Mouse (Mus musculus): ENCODE results near the gene Smtn. TPM values are rescaled to one million over a fixed set of nuclear protein-coding genes. Genes with fewer than 3 reads are reported as not detected.

The Smtn gene
- polyA plus RNA-seq, 1 experiment from 2014 or later, result 79.5 TPM

GRCm38 (mm10) chr11:3572181-3572580 lies 31.8 kb upstream of the Smtn start:
- ATAC-seq (ENCODE audit: extremely low read depth, insufficient number of reproducible peaks, low FRiP score, low TSS enrichment), result no peak
- 76% methylated on average over 6 of the region's 6 CpGs for WGBS
- Histone ChIP-seq H3K27me3 (replicated peaks) (no peaks in the 10 kb centered on the region), H3K9ac (no peak overlapping the region), H3K4me2 (no peak overlapping the region), H3K4me3 (no peak overlapping the region), H3K4me1 (peaks cover 29% of the 10 kb centered on the region), H3K9me3 (no peaks in the 10 kb centered on the region), H3K36me3 (no peaks in the 10 kb centered on the region), H3K27ac (replicated peaks) (peak overlapping the region; percentile 76)

GRCm38 (mm10) chr11:3570321-3570720 lies 29.9 kb upstream of the Smtn start:
- Histone ChIP-seq H3K36me3 (no peaks in the 10 kb centered on the region), H3K4me3 (no peak overlapping the region), H3K9ac (no peak overlapping the region), H3K27me3 (replicated peaks) (no peaks in the 10 kb centered on the region), H3K4me2 (no peak overlapping the region), H3K27ac (replicated peaks) (no peak overlapping the region), H3K4me1 (peaks cover 33% of the 10 kb centered on the region), H3K9me3 (no peaks in the 10 kb centered on the region)
- ATAC-seq (ENCODE audit: extremely low read depth, insufficient number of reproducible peaks, low FRiP score, low TSS enrichment), result no peak
- 52% methylated on average over 8 of the region's 8 CpGs for WGBS

GRCm38 (mm10) chr11:3567896-3568295 lies 27.5 kb upstream of the Smtn start:
- ATAC-seq (ENCODE audit: extremely low read depth, insufficient number of reproducible peaks, low FRiP score, low TSS enrichment), result no peak
- Histone ChIP-seq H3K9me3 (no peaks in the 10 kb centered on the region), H3K4me2 (no peak overlapping the region), H3K27ac (replicated peaks) (no peak overlapping the region), H3K27me3 (replicated peaks) (no peaks in the 10 kb centered on the region), H3K9ac (no peak overlapping the region), H3K4me3 (no peak overlapping the region), H3K4me1 (peaks cover 39% of the 10 kb centered on the region), H3K36me3 (no peaks in the 10 kb centered on the region)
- 77% methylated on average over 1 of the region's 1 CpGs for WGBS

- peaks cover 48% of the 10 kb centered on the region for H3K4me1 ChIP-seq
- H3K27me3 ChIP-seq (replicated peaks), result no peaks in the 10 kb centered on the region
- no peaks in the 10 kb centered on the region for H3K36me3 ChIP-seq
- no peaks in the 10 kb centered on the region for H3K9me3 ChIP-seq
- H3K4me3 ChIP-seq, result no peak overlapping the region
- 55% methylated on average over 4 of the region's 4 CpGs for WGBS
- ATAC-seq (ENCODE audit: extremely low read depth, insufficient number of reproducible peaks, low FRiP score, low TSS enrichment), result no peak
- H3K9ac ChIP-seq, result no peak overlapping the region
- H3K27ac ChIP-seq (replicated peaks), result peak overlapping the region; percentile 84; the same call in 1 of the 2 replicates
- no peak overlapping the region for H3K4me2 ChIP-seq
Measured at GRCm38 (mm10) chr11:3566018-3566417, 25.6 kb upstream of the Smtn start.

GRCm38 (mm10) chr11:3564451-3564850 lies 24.0 kb upstream of the Smtn start:
- no peak overlapping the region for H3K4me2 ChIP-seq
- peak overlapping the region; percentile 84 for H3K27ac ChIP-seq (replicated peaks)
- H3K36me3 ChIP-seq, result no peaks in the 10 kb centered on the region
- 0 out of 2 replicates have a peak overlapping the region, but pooled peaks have one; percentile 10 for H3K9ac ChIP-seq
- no peak for ATAC-seq (ENCODE audit: extremely low read depth, insufficient number of reproducible peaks, low FRiP score, low TSS enrichment)
- H3K4me3 ChIP-seq, result no peak overlapping the region
- WGBS, result 17% methylated on average over 7 of the region's 7 CpGs
- H3K27me3 ChIP-seq (replicated peaks), result no peaks in the 10 kb centered on the region
- H3K9me3 ChIP-seq, result no peaks in the 10 kb centered on the region
- H3K4me1 ChIP-seq, result peaks cover 57% of the 10 kb centered on the region

- 61% methylated on average over 6 of the region's 6 CpGs for WGBS
- no peaks in the 10 kb centered on the region for H3K27me3 ChIP-seq (replicated peaks)
- no peak for ATAC-seq (ENCODE audit: extremely low read depth, insufficient number of reproducible peaks, low FRiP score, low TSS enrichment)
- no peak overlapping the region for H3K4me2 ChIP-seq
- H3K27ac ChIP-seq (replicated peaks), result peak overlapping the region; percentile 84
- no peaks in the 10 kb centered on the region for H3K9me3 ChIP-seq
- H3K4me3 ChIP-seq, result no peak overlapping the region
- no peak overlapping the region for H3K9ac ChIP-seq
- H3K36me3 ChIP-seq, result no peaks in the 10 kb centered on the region
- H3K4me1 ChIP-seq, result peaks cover 57% of the 10 kb centered on the region
Measured at GRCm38 (mm10) chr11:3563853-3564252, 23.4 kb upstream of the Smtn start.

- no peaks in the 10 kb centered on the region for H3K27me3 ChIP-seq (replicated peaks)
- H3K4me1 ChIP-seq, result peaks cover 57% of the 10 kb centered on the region
- H3K36me3 ChIP-seq, result no peaks in the 10 kb centered on the region
- no peak overlapping the region for H3K4me3 ChIP-seq
- 52% methylated on average over 5 of the region's 5 CpGs for WGBS
- H3K4me2 ChIP-seq, result no peak overlapping the region
- no peak for ATAC-seq (ENCODE audit: extremely low read depth, insufficient number of reproducible peaks, low FRiP score, low TSS enrichment)
- no peak overlapping the region for H3K9ac ChIP-seq
- peak overlapping the region; percentile 38; the same call in 1 of the 2 replicates for H3K27ac ChIP-seq (replicated peaks)
- no peaks in the 10 kb centered on the region for H3K9me3 ChIP-seq
Measured at GRCm38 (mm10) chr11:3560202-3560601, 19.8 kb upstream of the Smtn start.

GRCm38 (mm10) chr11:3557852-3558251 lies 17.4 kb upstream of the Smtn start:
- H3K9ac ChIP-seq, result no peak overlapping the region
- no peak overlapping the region for H3K4me2 ChIP-seq
- H3K4me3 ChIP-seq, result no peak overlapping the region
- H3K4me1 ChIP-seq, result peaks cover 34% of the 10 kb centered on the region
- H3K27me3 ChIP-seq (replicated peaks), result no peaks in the 10 kb centered on the region
- H3K27ac ChIP-seq (replicated peaks), result 0 out of 2 replicates have a peak overlapping the region, but pooled peaks have one; percentile 3
- 15% methylated on average over 3 of the region's 3 CpGs for WGBS
- H3K9me3 ChIP-seq, result no peaks in the 10 kb centered on the region
- no peaks in the 10 kb centered on the region for H3K36me3 ChIP-seq
- no peak for ATAC-seq (ENCODE audit: extremely low read depth, insufficient number of reproducible peaks, low FRiP score, low TSS enrichment)

- H3K4me2 ChIP-seq, result no peak overlapping the region
- no peak overlapping the region for H3K4me3 ChIP-seq
- no peak for ATAC-seq (ENCODE audit: extremely low read depth, insufficient number of reproducible peaks, low FRiP score, low TSS enrichment)
- no peak overlapping the region for H3K9ac ChIP-seq
- H3K27me3 ChIP-seq (replicated peaks), result no peaks in the 10 kb centered on the region
- no peak overlapping the region for H3K27ac ChIP-seq (replicated peaks)
- peaks cover 10% of the 10 kb centered on the region for H3K4me1 ChIP-seq
- no peaks in the 10 kb centered on the region for H3K9me3 ChIP-seq
- 68% methylated on average over 4 of the region's 4 CpGs for WGBS
- H3K36me3 ChIP-seq, result no peaks in the 10 kb centered on the region
Measured at GRCm38 (mm10) chr11:3554976-3555375, 14.6 kb upstream of the Smtn start.

- Histone ChIP-seq H3K9me3 (0 out of 2 replicates have a peak, but pooled peaks cover under 1% of the 10 kb centered on the region), H3K27ac (replicated peaks) (no peak overlapping the region), H3K9ac (no peak overlapping the region), H3K4me2 (no peak overlapping the region), H3K27me3 (replicated peaks) (no peaks in the 10 kb centered on the region), H3K36me3 (no peaks in the 10 kb centered on the region), H3K4me1 (peaks cover 26% of the 10 kb centered on the region), H3K4me3 (no peak overlapping the region)
- no peak for ATAC-seq (ENCODE audit: extremely low read depth, insufficient number of reproducible peaks, low FRiP score, low TSS enrichment)
- WGBS, result 49% methylated on average over 5 of the region's 5 CpGs
Measured at GRCm38 (mm10) chr11:3549791-3550190, 9.4 kb upstream of the Smtn start.

GRCm38 (mm10) chr11:3548564-3549295 lies 8.3 kb upstream of the Smtn start:
- H3K4me2 ChIP-seq, result no peak overlapping the region
- 0 out of 2 replicates have a peak, but pooled peaks cover 7% of the 10 kb centered on the region for H3K9me3 ChIP-seq
- H3K9ac ChIP-seq, result no peak overlapping the region
- no peak overlapping the region for H3K4me3 ChIP-seq
- H3K27me3 ChIP-seq (replicated peaks), result no peaks in the 10 kb centered on the region
- H3K4me1 ChIP-seq, result peaks cover 26% of the 10 kb centered on the region
- no peaks in the 10 kb centered on the region for H3K36me3 ChIP-seq
- ATAC-seq (ENCODE audit: extremely low read depth, insufficient number of reproducible peaks, low FRiP score, low TSS enrichment), result no peak
- H3K27ac ChIP-seq (replicated peaks), result no peak overlapping the region
- WGBS, result 63% methylated on average over 3 of the region's 3 CpGs

GRCm38 (mm10) chr11:3547969-3548368 lies 7.6 kb upstream of the Smtn start:
- ATAC-seq (ENCODE audit: extremely low read depth, insufficient number of reproducible peaks, low FRiP score, low TSS enrichment), result no peak
- no peaks in the 10 kb centered on the region for H3K27me3 ChIP-seq (replicated peaks)
- no peak overlapping the region for H3K4me3 ChIP-seq
- 0 out of 2 replicates have a peak, but pooled peaks cover 7% of the 10 kb centered on the region for H3K9me3 ChIP-seq
- no peak overlapping the region for H3K9ac ChIP-seq
- H3K36me3 ChIP-seq, result no peaks in the 10 kb centered on the region
- peaks cover 33% of the 10 kb centered on the region for H3K4me1 ChIP-seq
- H3K27ac ChIP-seq (replicated peaks), result no peak overlapping the region
- WGBS, result 22% methylated on average over 6 of the region's 6 CpGs
- H3K4me2 ChIP-seq, result no peak overlapping the region

All from heart, embryonic 13.5 days (tissue).